Mouse (Mus musculus) myocyte (in vitro differentiated cells): Measurements from ENCODE around the gene Theg. TPM values are rescaled to one million over a fixed set of nuclear protein-coding genes. Genes with fewer than 3 reads are reported as not detected.

Experiments used
- H3K27me3 ChIP-seq: one replicate; pipeline ENCODE4 v1.6.1; 2011; ENCODE audit not compliant: control insufficient read depth, insufficient read depth, insufficient read length
- H3K36me3 ChIP-seq: one replicate; pipeline ENCODE4 v1.6.1; 2011; ENCODE audit not compliant: control insufficient read depth, insufficient read depth
- H3K4me2 ChIP-seq: one replicate; pipeline ENCODE4 v1.6.1; 2011; ENCODE audit warnings: low read depth, control low read depth
- H3K4me3 ChIP-seq: one replicate; pipeline ENCODE4 v1.5.1; 2011; ENCODE audit warnings: mild to moderate bottlenecking, control low read depth, moderate library complexity
- H3K79me2 ChIP-seq: one replicate; pipeline ENCODE4 v1.6.1; 2011; ENCODE audit not compliant: control insufficient read depth, insufficient read depth
- H3ac ChIP-seq: one replicate; pipeline ENCODE4 v1.6.1; 2011; ENCODE audit not compliant: control insufficient read depth, insufficient read length
- CEBPB ChIP-seq: IDR thresholded peaks from 2 replicates; pipeline ENCODE4 v1.6.1; 2011; ENCODE audit warnings: mild to moderate bottlenecking, moderate library complexity; ENCODE audit not compliant: poor library complexity, insufficient read depth, severe bottlenecking
- E2F4 ChIP-seq: IDR thresholded peaks from one replicate; pipeline ENCODE4 v1.6.1; 2011; ENCODE audit warnings: mild to moderate bottlenecking, control low read depth, moderate library complexity; ENCODE audit not compliant: insufficient read depth
- MAX ChIP-seq: IDR thresholded peaks from one replicate; pipeline ENCODE4 v1.6.1; 2011; ENCODE audit warnings: low read depth, mild to moderate bottlenecking, control low read depth
- MYOD1 ChIP-seq, 3 experiments: IDR thresholded peaks; one replicate each; pipeline ENCODE4 v1.6.1; 2011; ENCODE audit warnings: control low read depth in 2 of 3, low read depth in 2 of 3, mild to moderate bottlenecking in 2 of 3, moderate library complexity in 1 of 3; ENCODE audit not compliant: insufficient read length in 2 of 3, control insufficient read depth in 1 of 3
- MYOG ChIP-seq, 3 experiments: IDR thresholded peaks; one replicate each; pipeline ENCODE4 v1.6.1; 2011; ENCODE audit warnings: control low read depth in 2 of 3, low read depth in 2 of 3, mild to moderate bottlenecking in 2 of 3; ENCODE audit not compliant: insufficient read length in 2 of 3, control insufficient read depth in 1 of 3, insufficient read depth in 1 of 3
- POLR2A ChIP-seq: IDR thresholded peaks from one replicate; pipeline ENCODE4 v1.6.1; 2011; ENCODE audit warnings: low read depth, mild to moderate bottlenecking, control low read depth, moderate library complexity; ENCODE audit not compliant: insufficient read length
- POLR2AphosphoS2 ChIP-seq: IDR thresholded peaks from one replicate; pipeline ENCODE4 v1.6.1; 2011; ENCODE audit warnings: low read depth, control low read depth; ENCODE audit not compliant: insufficient read length
- REST ChIP-seq: IDR thresholded peaks from one replicate; pipeline ENCODE4 v1.6.1; 2011; ENCODE audit warnings: mild to moderate bottlenecking, control low read depth, moderate library complexity; ENCODE audit not compliant: insufficient read depth, insufficient read length
- SRF ChIP-seq: IDR thresholded peaks from one replicate; pipeline ENCODE4 v1.6.1; 2011; ENCODE audit warnings: low read depth; ENCODE audit not compliant: control insufficient read depth, insufficient read length
- TCF12 ChIP-seq: IDR thresholded peaks from one replicate; pipeline ENCODE4 v1.6.1; 2011; ENCODE audit warnings: mild to moderate bottlenecking, control low read depth; ENCODE audit not compliant: poor library complexity, insufficient read depth, severe bottlenecking
- TCF3 ChIP-seq: IDR thresholded peaks from one replicate; pipeline ENCODE4 v1.6.1; 2011; ENCODE audit warnings: low read depth, control low read depth; ENCODE audit not compliant: insufficient read length
- USF1 ChIP-seq: IDR thresholded peaks from one replicate; pipeline ENCODE4 v1.6.1; 2011; ENCODE audit warnings: low read depth, mild to moderate bottlenecking, control low read depth, moderate library complexity
- polyA plus RNA-seq: library from polyadenylated mRNA; unstranded; fragments of >200 nt; fragmentation: generic; extraction: Trizol; gene quantifications from one replicate; pipeline ENCODE4 v1.2.1, GENCODE M21; 2012; ENCODE audit warnings: missing spikeins

Theg gene
- polyA plus RNA-seq, 1 experiment = not detected

- Histone ChIP-seq H3K79me2 (no peaks in the 10 kb centered on the region), H3K27me3 (peaks cover 11% of the 10 kb centered on the region), H3K36me3 (no peaks in the 10 kb centered on the region), H3K4me2 (no peak overlapping the region), H3K4me3 (no peak overlapping the region), H3ac (no peak overlapping the region)
- TF ChIP-seq TCF12 (no peak), POLR2A (no peak), MYOG (IDR thresholded peaks at IDR 0.05; ENCODE audit: control insufficient read depth in 1 of 3, insufficient read depth in 1 of 3, insufficient read length in 2 of 3, low read depth in 2 of 3) (no peak), POLR2AphosphoS2 (no peak), REST (no peak), E2F4 (no peak)
Observed at GRCm38 (mm10) chr10:79577376-79577775, 9.8 kb downstream of the Theg start.

- Histone ChIP-seq H3K27me3 (peaks cover 11% of the 10 kb centered on the region), H3K36me3 (no peaks in the 10 kb centered on the region), H3ac (no peak overlapping the region), H3K4me2 (no peak overlapping the region), H3K79me2 (no peaks in the 10 kb centered on the region), H3K4me3 (no peak overlapping the region)
- TF ChIP-seq REST = no peak
- no peak for TF ChIP-seq POLR2A
- TF ChIP-seq TCF12 = no peak
- TF ChIP-seq USF1 = no peak
- no peak for TF ChIP-seq MAX
- TF ChIP-seq E2F4 = no peak
- TF ChIP-seq TCF3 = no peak
- no peak for TF ChIP-seq POLR2AphosphoS2
- TF ChIP-seq CEBPB = no peak
- TF ChIP-seq SRF = no peak
Observed at GRCm38 (mm10) chr10:79575754-79576153, 11.4 kb downstream of the Theg start.

- no peak for TF ChIP-seq REST
- no peak for TF ChIP-seq SRF
- TF ChIP-seq E2F4 = no peak
- no peak for TF ChIP-seq USF1
- TF ChIP-seq TCF12 = no peak
- TF ChIP-seq MYOG (IDR thresholded peaks at IDR 0.05; ENCODE audit: control insufficient read depth in 1 of 3, insufficient read depth in 1 of 3, insufficient read length in 2 of 3, low read depth in 2 of 3) = no peak
- TF ChIP-seq MAX = no peak
- TF ChIP-seq TCF3 = no peak
- no peak for TF ChIP-seq CEBPB
- no peak for TF ChIP-seq POLR2A
- no peak for TF ChIP-seq POLR2AphosphoS2
- Histone ChIP-seq H3ac (no peak overlapping the region), H3K36me3 (no peaks in the 10 kb centered on the region), H3K27me3 (peaks cover 11% of the 10 kb centered on the region), H3K79me2 (no peaks in the 10 kb centered on the region), H3K4me3 (no peak overlapping the region), H3K4me2 (no peak overlapping the region)
Observed at GRCm38 (mm10) chr10:79574796-79575195, 12.3 kb downstream of the Theg start.

GRCm38 (mm10) chr10:79574350-79574749 is 12.8 kb downstream of the Theg start:
- Histone ChIP-seq H3ac (no peak overlapping the region), H3K27me3 (peaks cover 11% of the 10 kb centered on the region), H3K36me3 (no peaks in the 10 kb centered on the region), H3K4me2 (no peak overlapping the region), H3K4me3 (no peak overlapping the region), H3K79me2 (no peaks in the 10 kb centered on the region)
- TF ChIP-seq E2F4 (no peak), POLR2A (no peak), SRF (no peak), REST (no peak), POLR2AphosphoS2 (no peak), USF1 (no peak), MYOG (IDR thresholded peaks at IDR 0.05; ENCODE audit: control insufficient read depth in 1 of 3, insufficient read depth in 1 of 3, insufficient read length in 2 of 3, low read depth in 2 of 3) (no peak), CEBPB (no peak), TCF3 (no peak), MAX (no peak), MYOD1 (IDR thresholded peaks at IDR 0.05; ENCODE audit: control insufficient read depth in 1 of 3, insufficient read length in 2 of 3, low read depth in 2 of 3) (no peak), TCF12 (no peak)

GRCm38 (mm10) chr10:79573611-79574010 is 13.5 kb downstream of the Theg start:
- H3K4me3 ChIP-seq = no peak overlapping the region
- H3K79me2 ChIP-seq = no peaks in the 10 kb centered on the region
- no peak overlapping the region for H3ac ChIP-seq
- H3K27me3 ChIP-seq = peaks cover 3% of the 10 kb centered on the region
- H3K4me2 ChIP-seq = no peak overlapping the region
- H3K36me3 ChIP-seq = no peaks in the 10 kb centered on the region
- TF ChIP-seq MYOG (IDR thresholded peaks at IDR 0.05; ENCODE audit: control insufficient read depth in 1 of 3, insufficient read depth in 1 of 3, insufficient read length in 2 of 3, low read depth in 2 of 3) (no peak), TCF12 (no peak), POLR2A (no peak), SRF (no peak), POLR2AphosphoS2 (no peak), TCF3 (no peak), USF1 (no peak), E2F4 (no peak), MAX (no peak), MYOD1 (IDR thresholded peaks at IDR 0.05; ENCODE audit: control insufficient read depth in 1 of 3, insufficient read length in 2 of 3, low read depth in 2 of 3) (no peak), REST (no peak), CEBPB (no peak)
